22 mouse cellular contexts compared by ENCODE assay signal in the genomic region with DNA sequence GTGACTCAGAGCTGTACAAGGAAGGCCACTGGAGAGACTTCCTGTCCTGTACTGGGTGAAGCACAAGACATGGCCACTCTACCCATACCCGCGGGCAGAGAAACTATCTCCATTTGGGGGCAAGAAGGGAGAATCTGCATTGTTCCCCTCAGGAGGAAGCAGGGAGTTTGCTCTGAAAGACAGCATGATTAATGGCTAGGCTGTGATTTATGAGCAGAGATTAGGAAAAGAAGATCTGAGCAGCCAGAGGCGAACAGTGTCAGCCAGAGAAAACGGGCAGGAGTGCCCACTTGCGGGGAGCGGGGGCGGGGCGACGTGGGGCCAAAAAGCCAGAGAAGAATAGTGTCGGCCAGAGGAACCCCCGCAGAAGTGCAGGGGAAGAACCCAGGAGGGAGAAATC. TPM values are rescaled to one million over a fixed set of nuclear protein-coding genes. Genes with fewer than 3 reads are reported as not detected.
DNase-seq lines count a peak whose midpoint lies in the region; ATAC-seq and TF ChIP-seq lines count a peak whose summit lies in the region.
"Had no signal": no experiment of that assay in that cellular context is flagged by ENCODE, and none has a peak within 500 bp of the region (broad histone marks: within the 10 kb centered on the region; RNA-seq: fewer than 3 reads in every experiment).

No protein-coding gene starts in this region.

- WGBS in intestine, embryonic 14.5 days = 13% methylated on average over 11 of the region's 11 CpGs
- WGBS in intestine, postnatal 0 days = 16% methylated on average over 11 of the region's 11 CpGs
- 53% methylated on average over 11 of the region's 11 CpGs for WGBS in midbrain, embryonic 16.5 days
- WGBS in midbrain, embryonic 14.5 days = 60% methylated on average over 11 of the region's 11 CpGs

- no peak overlapping the region for H3K27ac ChIP-seq in intestine, embryonic 14.5 days (ENCODE audit: low read depth)
- H3K27ac ChIP-seq in intestine, postnatal 0 days (ENCODE audit: low read depth, low read length) = no peak overlapping the region
- H3K27ac ChIP-seq in midbrain, embryonic 16.5 days (ENCODE audit: low read length) = no peak overlapping the region
- H3K27ac ChIP-seq in midbrain, embryonic 14.5 days (replicated peaks; ENCODE audit: low read depth, low read length) = no peak overlapping the region
- H3K27ac ChIP-seq: liver, embryonic 14.5 days; neural tube, embryonic 13.5 days; stomach, embryonic 15.5 days had no signal

- no peak overlapping the region for H3K4me2 ChIP-seq in intestine, embryonic 14.5 days (ENCODE audit: low read length)
- no peak overlapping the region for H3K4me2 ChIP-seq in intestine, postnatal 0 days (replicated peaks; ENCODE audit: low read depth)
- H3K4me2 ChIP-seq in midbrain, embryonic 16.5 days (ENCODE audit: low read length) = no peak overlapping the region
- H3K4me2 ChIP-seq in midbrain, embryonic 14.5 days (ENCODE audit: low read length) = no peak overlapping the region
- H3K4me2 ChIP-seq: neural tube, embryonic 13.5 days; stomach, embryonic 15.5 days had no signal

- H3K27me3 ChIP-seq in intestine, embryonic 14.5 days (replicated peaks; ENCODE audit: control insufficient read depth, insufficient read depth, low read length) = no peaks in the 10 kb centered on the region
- H3K27me3 ChIP-seq in intestine, postnatal 0 days (replicated peaks; ENCODE audit: control insufficient read depth, insufficient read depth, low read length) = no peaks in the 10 kb centered on the region
- H3K27me3 ChIP-seq in midbrain, embryonic 16.5 days (ENCODE audit: control insufficient read depth, insufficient read depth, low read depth, low read length) = no peaks in the 10 kb centered on the region
- no peaks in the 10 kb centered on the region for H3K27me3 ChIP-seq in midbrain, embryonic 14.5 days (ENCODE audit: control insufficient read depth, insufficient read depth, low read length)
- H3K27me3 ChIP-seq: neural tube, embryonic 13.5 days; stomach, embryonic 15.5 days had no signal

- no peaks in the 10 kb centered on the region for H3K9me3 ChIP-seq in intestine, embryonic 14.5 days (ENCODE audit: control insufficient read depth, low read length)
- H3K9me3 ChIP-seq in intestine, postnatal 0 days (ENCODE audit: control insufficient read depth) = no peaks in the 10 kb centered on the region
- no peaks in the 10 kb centered on the region for H3K9me3 ChIP-seq in midbrain, embryonic 16.5 days (replicated peaks; ENCODE audit: control insufficient read depth, low read length, poor library complexity, severe bottlenecking)
- H3K9me3 ChIP-seq in midbrain, embryonic 14.5 days (ENCODE audit: control insufficient read depth, low read length) = no peaks in the 10 kb centered on the region
- H3K9me3 ChIP-seq: G1E; megakaryocyte, embryonic 14.5 days; neural tube, embryonic 13.5 days; stomach, embryonic 15.5 days had no signal

- no peak for TF ChIP-seq CTCF in intestine, postnatal 0 days (IDR thresholded peaks at IDR 0.05; ENCODE audit: low read depth)

- H3K9ac ChIP-seq in intestine, embryonic 14.5 days (ENCODE audit: low read length) = no peak overlapping the region
- no peak overlapping the region for H3K9ac ChIP-seq in intestine, postnatal 0 days (ENCODE audit: low read depth, low read length)
- 0 out of 2 replicates have a peak overlapping the region, but pooled peaks have one; percentile 30 for H3K9ac ChIP-seq in midbrain, embryonic 16.5 days (ENCODE audit: low read depth, low read length)
- H3K9ac ChIP-seq in midbrain, embryonic 14.5 days (replicated peaks; ENCODE audit: low read length) = no peak overlapping the region; the same call in 1 of the 2 replicates
- H3K9ac ChIP-seq: liver, embryonic 14.5 days; neural tube, embryonic 13.5 days; stomach, embryonic 15.5 days had no signal

- no peak for DNase-seq in intestine, embryonic 14.5 days (ENCODE audit: low spot score)
- DNase-seq in midbrain, embryonic 14.5 days = no peak
- peak; percentile 16 for DNase-seq in embryo, embryonic 10.5 days (ENCODE audit: low spot score)
- DNase-seq in liver = no peak
- DNase-seq in thymus, postnatal 10 days (ENCODE audit: low spot score in 2 of 2) = no peak
- DNase-seq: cerebellum, adult 9-11 months; gastrocnemius, postnatal 36 days; heart, postnatal 36 days; kidney, adult 11 months; lung, postnatal 10 days; right cerebral cortex, postnatal 14 days; thymus, adult 2 months had no signal

- 0 out of 2 replicates have a peak, but pooled peaks have one; percentile 29 for ATAC-seq in intestine, embryonic 14.5 days (replicated peaks; ENCODE audit: low FRiP score, low TSS enrichment, low read depth)
- no peak for ATAC-seq in intestine, postnatal 0 days
- ATAC-seq in midbrain, embryonic 16.5 days = no peak
- no peak for ATAC-seq in midbrain, embryonic 14.5 days (ENCODE audit: low FRiP score, low TSS enrichment)
- ATAC-seq: CD4-positive, CD25-positive, alpha-beta regulatory T cell, adult 4 months; forebrain, embryonic 14.5 days had no signal

- H3K36me3 ChIP-seq in intestine, embryonic 14.5 days (ENCODE audit: control insufficient read depth, insufficient read depth, low read length) = no peaks in the 10 kb centered on the region
- no peaks in the 10 kb centered on the region for H3K36me3 ChIP-seq in intestine, postnatal 0 days (ENCODE audit: control insufficient read depth, insufficient read depth)
- H3K36me3 ChIP-seq in midbrain, embryonic 16.5 days (ENCODE audit: control insufficient read depth, insufficient read depth, low read length) = no peaks in the 10 kb centered on the region
- no peaks in the 10 kb centered on the region for H3K36me3 ChIP-seq in midbrain, embryonic 14.5 days (ENCODE audit: control insufficient read depth, insufficient read depth, low read length)
- H3K36me3 ChIP-seq: G1E; neural tube, embryonic 13.5 days; stomach, embryonic 15.5 days had no signal

- H3K4me1 ChIP-seq in intestine, embryonic 14.5 days (replicated peaks; ENCODE audit: control insufficient read depth, insufficient read depth, low read length) = peaks cover 9% of the 10 kb centered on the region; the same call in 1 of the 2 replicates
- no peaks in the 10 kb centered on the region for H3K4me1 ChIP-seq in intestine, postnatal 0 days (replicated peaks; ENCODE audit: control insufficient read depth, insufficient read depth, low read length)
- 0 out of 2 replicates have a peak, but pooled peaks cover 7% of the 10 kb centered on the region for H3K4me1 ChIP-seq in midbrain, embryonic 16.5 days (ENCODE audit: control insufficient read depth, insufficient read depth, low read length)
- H3K4me1 ChIP-seq in midbrain, embryonic 14.5 days (ENCODE audit: control insufficient read depth, insufficient read depth, low read length) = no peaks in the 10 kb centered on the region
- H3K4me1 ChIP-seq: megakaryocyte, embryonic 14.5 days had no signal

- no peak overlapping the region for H3K4me3 ChIP-seq in intestine, embryonic 14.5 days (ENCODE audit: low read depth, low read length)
- no peak overlapping the region for H3K4me3 ChIP-seq in intestine, postnatal 0 days (ENCODE audit: low read depth, low read length)
- no peak overlapping the region for H3K4me3 ChIP-seq in midbrain, embryonic 16.5 days (ENCODE audit: low read depth, low read length)
- H3K4me3 ChIP-seq in midbrain, embryonic 14.5 days (replicated peaks; ENCODE audit: low read depth, low read length) = no peak overlapping the region
- H3K4me3 ChIP-seq: erythroblast, embryonic 14.5 days; megakaryocyte, embryonic 14.5 days; neural tube, embryonic 13.5 days; stomach, embryonic 15.5 days had no signal

RNA-seq across cellular contexts. Expression of a gene that starts 29.9 kb away (rescaled TPM):
- 12.8 and 14.4 TPM in 2 replicates for polyA plus RNA-seq in intestine, embryonic 14.5 days (2014; fragmentation: Nextera tagmentation; extraction: Ambion mirVana)
- polyA plus RNA-seq in intestine, postnatal 0 days (2015; fragmentation: Nextera tagmentation; extraction: Ambion mirVana) = 3.5 and 3.7 TPM in 2 replicates
- 21.3 and 22.7 TPM in 2 replicates for polyA plus RNA-seq in midbrain, embryonic 16.5 days (2015; fragmentation: Nextera tagmentation; extraction: Ambion mirVana)
- 14.5 and 15.1 TPM in 2 replicates for polyA plus RNA-seq in midbrain, embryonic 14.5 days (2014; fragmentation: Nextera tagmentation; extraction: Ambion mirVana)
- polyA plus RNA-seq: erythroblast, embryonic 14.5 days had no signal

RNA-seq across cellular contexts. Expression of a gene that starts 37.0 kb away (rescaled TPM):
- polyA plus RNA-seq in intestine, embryonic 14.5 days (2014; fragmentation: Nextera tagmentation; extraction: Ambion mirVana) = 66.5 and 68.0 TPM in 2 replicates
- polyA plus RNA-seq in intestine, postnatal 0 days (2015; fragmentation: Nextera tagmentation; extraction: Ambion mirVana) = 46.6 and 48.8 TPM in 2 replicates
- polyA plus RNA-seq in midbrain, embryonic 16.5 days (2015; fragmentation: Nextera tagmentation; extraction: Ambion mirVana) = 41.3 and 42.9 TPM in 2 replicates
- 45.4 and 46.6 TPM in 2 replicates for polyA plus RNA-seq in midbrain, embryonic 14.5 days (2014; fragmentation: Nextera tagmentation; extraction: Ambion mirVana)

RNA-seq across cellular contexts. Expression of a gene that starts 56.3 kb away (rescaled TPM):
- polyA plus RNA-seq in intestine, embryonic 14.5 days (2014; fragmentation: Nextera tagmentation; extraction: Ambion mirVana) = 2.8 and 3.5 TPM in 2 replicates
- polyA plus RNA-seq in intestine, postnatal 0 days (2015; fragmentation: Nextera tagmentation; extraction: Ambion mirVana) = 2.0 and 2.3 TPM in 2 replicates
- polyA plus RNA-seq in midbrain, embryonic 16.5 days (2015; fragmentation: Nextera tagmentation; extraction: Ambion mirVana) = 2.9 and 3.2 TPM in 2 replicates
- 7.0 and 7.1 TPM in 2 replicates for polyA plus RNA-seq in midbrain, embryonic 14.5 days (2014; fragmentation: Nextera tagmentation; extraction: Ambion mirVana)

RNA-seq across cellular contexts. Expression of a gene that starts 56.6 kb away (rescaled TPM):
- 0.20 and 0.27 TPM in 2 replicates for polyA plus RNA-seq in intestine, embryonic 14.5 days (2014; fragmentation: Nextera tagmentation; extraction: Ambion mirVana)
- 0.20 and 0.22 TPM in 2 replicates for polyA plus RNA-seq in intestine, postnatal 0 days (2015; fragmentation: Nextera tagmentation; extraction: Ambion mirVana)
- 3.8 and 4.3 TPM in 2 replicates for polyA plus RNA-seq in midbrain, embryonic 16.5 days (2015; fragmentation: Nextera tagmentation; extraction: Ambion mirVana)
- 3.0 and 3.1 TPM in 2 replicates for polyA plus RNA-seq in midbrain, embryonic 14.5 days (2014; fragmentation: Nextera tagmentation; extraction: Ambion mirVana)
- polyA plus RNA-seq: CD4-positive, CD25-positive, alpha-beta regulatory T cell, adult 4 months had no signal
